Mouse (Mus musculus): ENCODE measurements around the gene Rtca.

GRCm38 (mm10) chr3:116490920-116491319, 17.1 kb downstream of the Rtca start:
- no peak for TF ChIP-seq E2F4 (IDR thresholded peaks at IDR 0.05; ENCODE audit: insufficient read depth)
- no peak for TF ChIP-seq MAX (IDR thresholded peaks at IDR 0.05; ENCODE audit: low read depth)
- no peak for TF ChIP-seq POLR2AphosphoS2 (IDR thresholded peaks at IDR 0.05; ENCODE audit: insufficient read length, low read depth)
- TF ChIP-seq POLR2A (IDR thresholded peaks at IDR 0.05; ENCODE audit: insufficient read length, low read depth), result no peak
- TF ChIP-seq USF1 (IDR thresholded peaks at IDR 0.05; ENCODE audit: low read depth), result no peak
